Mouse (Mus musculus): ENCODE measurements around the gene Mtcl1. TPM values are rescaled to one million over a fixed set of nuclear protein-coding genes. Genes with fewer than 3 reads are reported as not detected.
"Not testable (repeated sequence)": the region's sequence is repeated elsewhere in the genome, so short reads cannot be mapped to it uniquely, and the experiment has no call there.

Mtcl1 gene
- total RNA-seq, 4 experiments from 2014 or later: 4.4 to 6.8 (median 5.3) TPM

DNA sequence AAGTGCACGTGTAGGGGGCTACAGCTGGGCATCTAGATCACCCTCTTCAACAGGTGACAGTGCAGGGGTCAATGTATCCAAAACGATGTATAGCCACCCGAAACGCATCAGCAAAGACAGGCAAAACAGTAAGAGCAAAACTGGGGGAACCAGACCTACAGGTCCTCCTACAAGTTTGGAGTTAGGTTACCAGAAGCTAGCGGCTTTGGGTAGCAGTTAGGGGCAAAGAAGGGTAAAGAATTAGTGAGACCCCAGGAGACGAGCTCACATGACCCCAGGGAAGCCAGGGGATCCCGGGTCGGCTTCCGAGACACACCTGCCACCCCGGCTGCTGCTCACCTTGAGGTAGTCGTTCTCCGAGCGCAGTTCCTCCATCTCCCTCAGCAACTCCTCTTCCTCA lies 1.6 kb downstream of the Mtcl1 start:
- no peak for DNase-seq (ENCODE audit: low spot score)

- DNase-seq (ENCODE audit: low spot score): no peak
Measured at GRCm38 (mm10) chr17:66447007-66447312, 2.6 kb downstream of the Mtcl1 start.

DNA sequence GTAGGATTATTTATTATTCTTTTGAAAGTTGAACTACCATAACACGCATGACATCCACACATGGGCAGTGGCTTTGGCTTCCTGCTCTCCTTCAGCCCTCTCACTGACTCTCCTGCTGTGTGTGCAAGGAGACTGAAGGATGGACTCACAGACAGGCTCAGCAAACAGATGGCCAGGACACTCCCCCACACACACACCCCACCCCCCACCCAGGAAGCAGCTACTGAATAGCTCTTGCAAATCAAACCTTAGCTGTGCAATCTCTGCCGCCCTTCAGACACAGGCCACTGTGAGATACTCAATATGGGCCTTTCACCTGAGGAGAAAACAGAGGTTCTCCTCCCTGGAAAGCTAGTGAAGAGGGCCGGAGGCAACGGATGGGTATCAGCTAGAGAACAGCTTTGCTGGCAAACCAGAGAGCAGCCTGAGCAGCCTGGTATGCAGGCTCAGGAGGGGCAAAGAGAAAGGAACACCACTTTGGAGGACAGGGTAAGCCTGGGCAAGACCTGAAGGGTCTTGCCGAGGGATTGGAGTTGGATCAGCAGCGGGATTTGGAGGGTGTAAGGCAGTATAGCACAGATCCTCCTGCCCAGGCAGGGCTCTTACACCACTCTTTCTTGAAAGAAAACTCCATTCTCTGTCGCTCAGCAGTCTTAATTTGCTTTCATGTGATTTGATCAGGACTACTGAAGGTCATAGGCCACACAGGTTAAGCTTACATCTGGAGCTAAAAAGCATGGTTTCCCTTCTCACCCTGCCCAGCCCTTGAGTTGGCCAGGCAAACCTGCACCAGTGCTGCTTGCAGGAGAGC lies 3.1 kb downstream of the Mtcl1 start:
- no peak for DNase-seq (ENCODE audit: low spot score)

DNA sequence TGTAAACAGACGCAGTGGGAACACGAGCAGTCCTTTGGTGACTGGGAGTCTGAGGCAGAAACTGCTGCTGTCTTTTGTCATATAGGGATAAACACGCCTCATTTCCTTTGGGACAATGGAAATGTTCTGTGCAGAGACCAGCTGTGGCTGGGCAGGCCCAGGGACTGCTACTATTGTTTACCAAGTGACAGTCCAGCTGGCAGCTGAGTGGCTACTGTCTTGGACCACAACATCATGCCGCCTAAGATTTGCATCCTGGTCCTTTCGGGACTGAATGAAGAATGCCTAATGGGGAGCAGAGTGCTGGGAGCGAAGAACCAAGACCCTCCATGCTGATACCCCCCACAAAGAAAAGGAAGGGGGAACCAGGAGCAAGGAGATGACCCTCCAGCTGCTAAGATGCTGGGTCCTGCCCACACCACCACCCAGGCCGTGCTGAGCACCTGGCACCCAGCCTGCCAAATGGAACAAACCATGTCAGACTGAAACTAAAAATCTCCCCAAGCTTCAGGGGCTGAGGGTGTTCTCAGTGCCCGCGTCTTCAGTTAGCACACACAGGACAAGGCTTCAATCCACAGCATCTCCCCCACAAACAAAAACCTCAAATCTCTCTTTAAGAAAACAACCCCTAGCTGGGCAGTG lies 5.4 kb downstream of the Mtcl1 start:
- DNase-seq (ENCODE audit: low spot score): no peak

DNA sequence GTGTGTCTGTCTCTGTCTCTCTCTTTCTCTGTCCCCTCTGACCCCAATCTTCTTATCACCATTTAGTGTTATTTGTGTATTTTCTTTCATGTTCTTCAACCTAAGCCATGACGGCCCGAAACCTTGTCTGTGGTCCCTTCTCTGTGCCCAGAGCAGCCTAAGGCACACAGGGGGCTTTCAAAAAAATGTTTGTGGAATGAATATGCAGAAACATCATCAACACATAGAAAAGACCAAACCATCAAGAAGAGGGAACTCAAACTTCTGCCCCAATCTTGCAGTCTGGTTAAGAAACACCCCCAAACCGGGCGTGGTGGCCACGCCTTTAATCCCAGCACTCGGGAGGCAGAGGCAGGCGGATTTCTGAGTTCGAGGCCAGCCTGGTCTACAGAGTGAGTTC lies 9.7 kb downstream of the Mtcl1 start:
- no peak for DNase-seq (ENCODE audit: low spot score)

- no peak for DNase-seq (ENCODE audit: low spot score)
Measured at GRCm38 (mm10) chr17:66439051-66439753, 10.3 kb downstream of the Mtcl1 start.

DNA sequence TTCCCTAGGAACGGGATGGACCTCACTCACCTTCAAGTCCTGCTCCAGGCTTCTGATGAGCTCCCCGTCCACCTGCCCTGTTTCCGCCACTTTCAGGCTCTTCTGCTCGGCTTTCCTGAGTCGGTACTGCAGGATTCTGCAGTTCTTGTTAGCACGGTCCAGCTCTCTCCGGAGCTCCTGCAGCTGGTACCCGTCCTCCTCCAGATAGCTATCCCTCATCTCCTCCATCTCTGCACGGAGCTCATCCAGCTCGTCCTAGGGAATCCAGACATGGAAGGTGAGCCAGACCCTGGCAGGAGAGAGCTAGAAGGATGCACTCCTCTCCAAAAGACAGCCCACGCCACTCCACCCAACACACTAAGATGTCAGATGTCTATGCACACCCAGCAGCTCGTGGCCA lies 11.4 kb downstream of the Mtcl1 start:
- no peak for DNase-seq (ENCODE audit: low spot score)

- no peak for DNase-seq (ENCODE audit: low spot score)
Measured at GRCm38 (mm10) chr17:66436811-66437210, 12.7 kb downstream of the Mtcl1 start.

DNA sequence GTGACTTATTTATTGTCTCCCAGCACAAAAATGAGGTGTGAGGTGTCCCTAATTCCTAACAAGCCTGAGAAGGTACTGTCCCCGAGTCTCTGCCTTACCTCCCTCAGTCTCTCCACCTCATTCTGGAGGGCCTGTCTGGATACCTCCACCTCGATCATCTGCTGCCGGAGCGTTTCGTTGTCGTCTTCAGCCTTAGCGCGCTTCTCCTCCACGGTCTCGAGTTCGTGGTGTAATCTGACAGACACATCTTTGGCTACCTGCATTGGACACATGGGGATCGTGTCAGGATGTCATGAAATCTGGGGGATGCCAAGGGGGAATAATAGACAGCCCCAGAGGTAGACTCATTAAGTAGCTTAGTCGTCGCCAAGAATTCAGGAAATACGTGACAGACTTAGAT lies 13.6 kb downstream of the Mtcl1 start:
- DNase-seq (ENCODE audit: low spot score): no peak

DNA sequence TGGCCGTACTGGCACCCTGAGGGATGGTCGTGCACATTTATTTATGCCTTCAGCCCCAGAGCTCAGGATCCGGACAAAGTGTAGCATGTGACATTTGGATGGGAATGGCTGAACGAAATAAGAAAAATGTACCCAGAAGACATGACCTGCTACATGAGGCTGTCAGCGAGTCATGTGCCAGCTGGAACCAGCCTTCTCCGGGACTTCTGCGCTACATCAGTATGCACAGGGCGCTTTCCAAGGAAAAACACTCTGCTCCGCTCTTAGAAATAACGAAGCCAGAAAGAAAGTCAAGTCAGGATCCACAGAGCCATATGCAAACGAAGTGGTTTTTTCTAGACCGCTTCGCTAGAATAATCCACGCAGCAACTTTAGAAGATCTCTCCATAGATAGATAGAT lies 14.5 kb downstream of the Mtcl1 start:
- no peak for DNase-seq (ENCODE audit: low spot score)

GRCm38 (mm10) chr17:66434566-66434965 lies 15.0 kb downstream of the Mtcl1 start:
- DNase-seq (ENCODE audit: low spot score): no peak

- DNase-seq (ENCODE audit: low spot score): not testable (repeated sequence)
Measured at GRCm38 (mm10) chr17:66424601-66425000, 24.9 kb downstream of the Mtcl1 start.

DNA sequence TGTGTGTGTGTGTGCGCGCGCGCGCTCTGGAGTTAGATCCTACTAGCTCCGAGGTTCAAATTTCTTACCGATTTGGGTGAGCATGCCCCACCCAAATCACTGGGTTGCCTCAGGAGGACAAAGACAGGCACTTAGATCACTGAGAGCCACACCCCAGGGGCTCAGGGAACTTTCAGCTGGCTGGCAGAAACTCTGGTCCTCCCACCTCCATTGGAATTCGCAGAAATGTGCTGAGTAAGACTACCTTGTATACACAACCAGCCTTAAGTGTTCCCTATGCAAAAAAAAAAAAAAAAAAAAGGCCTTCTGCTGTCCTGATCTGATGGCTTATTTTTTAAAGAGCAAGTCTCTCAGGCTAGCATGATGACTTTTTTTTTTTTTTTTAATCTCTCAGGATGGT lies 30.1 kb downstream of the Mtcl1 start:
- DNase-seq (ENCODE audit: low spot score): no peak

GRCm38 (mm10) chr17:66417748-66418147 lies 31.8 kb downstream of the Mtcl1 start:
- DNase-seq (ENCODE audit: low spot score): no peak

- DNase-seq (ENCODE audit: low spot score): no peak
Measured at GRCm38 (mm10) chr17:66417329-66417728, 32.2 kb downstream of the Mtcl1 start.

DNA sequence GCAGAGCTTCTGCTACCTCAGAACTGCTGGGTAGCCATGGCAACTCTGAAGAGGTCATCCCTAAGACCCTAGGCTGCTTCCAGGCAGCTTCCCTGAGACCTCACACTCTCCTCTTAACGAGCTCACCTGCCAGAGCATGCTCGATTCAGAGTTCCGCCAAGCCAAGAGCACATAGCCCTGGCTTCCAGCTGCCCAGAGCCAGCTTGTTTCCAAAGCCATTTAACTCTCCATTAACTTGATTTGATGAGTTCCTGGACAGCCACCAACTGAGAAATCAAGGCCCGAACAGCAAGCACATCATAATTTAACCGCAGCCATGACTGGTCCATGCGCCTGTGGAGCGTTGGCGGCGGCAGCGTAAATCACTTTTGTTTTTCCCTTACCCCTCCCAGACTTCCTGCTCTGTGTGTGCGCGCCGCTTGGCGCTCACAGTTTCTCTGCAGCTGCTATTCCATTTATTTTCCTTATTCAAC lies 32.7 kb downstream of the Mtcl1 start:
- DNase-seq (ENCODE audit: low spot score): no peak

- no peak for DNase-seq (ENCODE audit: low spot score)
Measured at GRCm38 (mm10) chr17:66416436-66416835, 33.1 kb downstream of the Mtcl1 start.

DNA sequence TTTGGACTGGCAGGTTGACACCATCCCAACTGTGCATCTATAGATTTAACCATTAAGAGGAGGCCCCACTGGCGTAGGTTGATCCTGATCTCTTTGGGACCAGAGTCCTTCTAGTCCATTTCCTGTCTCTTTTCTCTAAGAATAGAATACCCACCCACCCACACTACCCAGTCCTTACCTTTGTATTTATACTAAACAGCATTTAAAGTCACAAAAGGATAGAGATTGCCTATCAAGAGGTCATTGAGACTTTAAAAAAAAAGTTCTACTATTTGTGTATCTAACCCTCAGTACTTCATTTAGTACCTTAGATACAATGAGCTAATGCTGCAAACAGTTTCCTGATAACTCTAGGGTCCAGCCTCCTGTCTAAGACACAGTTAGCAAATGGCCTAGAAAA lies 35.2 kb downstream of the Mtcl1 start:
- no peak for DNase-seq (ENCODE audit: low spot score)

GRCm38 (mm10) chr17:66412155-66412970 lies 37.2 kb downstream of the Mtcl1 start:
- no peak for DNase-seq (ENCODE audit: low spot score)

GRCm38 (mm10) chr17:66410884-66411426 lies 38.6 kb downstream of the Mtcl1 start:
- no peak for DNase-seq (ENCODE audit: low spot score)

DNA sequence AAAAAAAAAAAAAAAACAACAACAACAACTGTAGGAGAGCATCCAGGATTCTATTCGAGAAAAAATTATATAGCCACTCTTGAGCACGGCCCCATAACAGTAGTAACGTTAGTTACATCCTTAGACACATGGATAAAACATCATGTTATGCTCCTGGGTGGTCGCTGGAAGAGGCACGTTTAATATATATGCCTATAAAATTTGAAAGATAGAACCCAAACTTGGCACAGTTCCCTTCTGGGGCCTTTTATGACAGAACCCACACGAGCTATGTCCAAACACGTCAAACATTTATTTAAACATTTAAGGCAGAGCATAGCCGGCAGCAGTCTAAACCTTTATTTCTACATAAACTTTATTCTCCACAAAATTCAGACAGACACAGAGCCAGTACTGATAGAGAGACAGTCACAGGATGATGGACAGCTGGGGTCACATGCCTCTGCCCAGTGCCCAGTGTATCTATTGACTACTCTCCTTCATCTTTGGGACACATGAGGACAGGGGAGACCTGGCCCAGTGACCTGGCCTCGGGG lies 40.4 kb downstream of the Mtcl1 start:
- no peak for DNase-seq (ENCODE audit: low spot score)

Measured in heart, adult 8-10 months (tissue).